Mouse (Mus musculus): ENCODE data around the gene Timp2. TPM values are rescaled to one million over a fixed set of nuclear protein-coding genes. Genes with fewer than 3 reads are reported as not detected.

Gene Timp2
- polyA plus RNA-seq, 1 experiment, result 23.6 TPM

DNA sequence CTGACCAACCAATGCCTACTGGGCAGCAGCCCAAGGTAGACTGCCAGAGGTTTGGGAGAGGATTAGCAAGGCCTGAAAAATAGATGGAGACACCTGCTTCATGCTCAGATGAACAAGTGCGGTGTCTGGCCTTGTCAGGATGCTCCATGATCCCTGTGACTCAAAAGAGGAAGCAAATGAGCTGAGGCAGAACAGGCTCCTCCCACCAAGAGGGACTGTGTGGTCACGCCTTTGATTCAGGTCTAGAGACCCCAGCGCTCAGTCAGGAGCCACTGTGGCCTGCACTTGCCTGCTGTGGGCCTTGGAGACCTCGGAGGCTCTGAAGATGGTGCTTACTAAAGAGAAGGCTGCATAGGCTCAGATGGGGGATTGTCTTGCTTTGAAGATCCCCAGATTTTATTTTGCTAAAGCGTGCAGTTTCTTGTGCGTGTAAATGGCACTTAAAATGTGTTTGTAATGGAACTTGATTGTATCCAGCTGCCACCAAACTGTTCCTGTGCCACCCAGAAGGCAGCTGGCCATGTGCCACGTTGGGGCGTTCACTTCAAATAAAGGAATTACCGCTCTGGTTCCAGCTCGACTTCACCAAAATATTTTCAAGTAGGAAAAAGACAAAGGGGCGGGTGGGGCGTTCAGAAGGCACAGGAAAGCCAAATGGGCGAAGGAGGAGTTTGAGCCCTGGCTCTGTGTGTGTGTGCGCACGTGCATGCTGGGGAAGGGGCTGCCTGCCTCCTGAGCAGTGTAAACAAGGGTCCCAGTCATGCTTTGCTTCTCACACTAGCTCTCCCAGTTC lies 101.2 kb downstream of the Timp2 start:
- H3K36me3 ChIP-seq (ENCODE audit: control insufficient read depth, insufficient read depth, low read length, poor library complexity, severe bottlenecking), result peaks cover 3% of the 10 kb centered on the region; the same call in 1 of the 2 replicates
- H3K27me3 ChIP-seq (ENCODE audit: control insufficient read depth, insufficient read depth, low read length, poor library complexity, severe bottlenecking), result no peaks in the 10 kb centered on the region
- no peak overlapping the region for H3K4me3 ChIP-seq (ENCODE audit: low read depth, low read length)
- H3K4me1 ChIP-seq (ENCODE audit: control insufficient read depth, insufficient read depth, low read length), result peaks cover 3% of the 10 kb centered on the region
- H3K9me3 ChIP-seq (replicated peaks; ENCODE audit: control insufficient read depth, insufficient read depth, low read length, poor library complexity, severe bottlenecking), result no peaks in the 10 kb centered on the region
- no peak overlapping the region for H3K27ac ChIP-seq (ENCODE audit: insufficient read depth, low read length)
- TF ChIP-seq EP300 (IDR thresholded peaks at IDR 0.05; ENCODE audit: insufficient read depth, low read depth, low read length) (no peak), CTCF (IDR thresholded peaks at IDR 0.05; ENCODE audit: low read depth, low read length) (no peak), POLR2A (IDR thresholded peaks at IDR 0.05; ENCODE audit: insufficient read depth, low read length) (no peak)
- H3K9ac ChIP-seq (ENCODE audit: low read depth, poor library complexity, severe bottlenecking), result no peak overlapping the region

DNA sequence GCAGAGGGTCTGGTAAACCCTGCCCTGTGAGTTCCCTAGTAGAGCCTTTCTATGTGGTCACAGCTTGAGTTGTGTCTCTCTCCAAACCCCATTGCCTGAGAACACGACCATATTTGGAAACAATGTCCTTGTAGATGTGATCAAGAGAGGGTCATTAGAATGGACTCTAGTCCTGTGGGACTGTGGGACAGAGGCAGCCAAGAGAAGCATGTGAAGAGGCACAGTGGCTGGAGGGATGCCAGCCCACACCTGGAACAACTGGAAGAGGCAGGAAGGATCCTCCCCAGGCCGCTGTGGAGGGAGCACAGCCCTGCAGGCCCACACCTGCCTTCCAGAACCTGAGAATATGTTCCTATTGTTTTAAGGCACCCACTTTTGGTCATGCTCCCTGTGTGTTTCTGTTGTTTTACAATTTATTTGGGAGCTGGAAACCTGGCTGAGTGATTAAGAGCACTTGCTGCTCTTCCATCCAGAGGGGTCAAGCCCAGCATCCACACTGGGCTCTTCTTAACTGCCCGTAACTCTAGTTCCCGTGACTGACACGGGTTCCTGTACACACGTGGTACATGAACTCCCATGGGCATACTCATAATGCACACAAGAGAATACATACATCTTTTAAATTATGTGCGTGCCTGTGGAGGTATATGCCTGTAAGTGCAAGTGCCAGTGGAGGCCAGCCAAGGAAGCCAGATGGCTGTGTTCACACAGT lies 101.9 kb downstream of the Timp2 start:
- TF ChIP-seq POLR2A (IDR thresholded peaks at IDR 0.05; ENCODE audit: insufficient read depth, low read length) (no peak), CTCF (IDR thresholded peaks at IDR 0.05; ENCODE audit: low read depth, low read length) (no peak), EP300 (IDR thresholded peaks at IDR 0.05; ENCODE audit: insufficient read depth, low read depth, low read length) (no peak)
- no peak overlapping the region for H3K4me3 ChIP-seq (ENCODE audit: low read depth, low read length)
- no peak overlapping the region for H3K27ac ChIP-seq (ENCODE audit: insufficient read depth, low read length)
- H3K27me3 ChIP-seq (ENCODE audit: control insufficient read depth, insufficient read depth, low read length, poor library complexity, severe bottlenecking), result no peaks in the 10 kb centered on the region
- H3K4me1 ChIP-seq (ENCODE audit: control insufficient read depth, insufficient read depth, low read length), result peaks cover 3% of the 10 kb centered on the region
- H3K36me3 ChIP-seq (ENCODE audit: control insufficient read depth, insufficient read depth, low read length, poor library complexity, severe bottlenecking), result no peaks in the 10 kb centered on the region
- H3K9me3 ChIP-seq (replicated peaks; ENCODE audit: control insufficient read depth, insufficient read depth, low read length, poor library complexity, severe bottlenecking), result no peaks in the 10 kb centered on the region
- H3K9ac ChIP-seq (ENCODE audit: low read depth, poor library complexity, severe bottlenecking), result no peak overlapping the region

Other genes starting within 250 kb of the Timp2 start
- 0.49 and 0.59 TPM in 2 replicates for gene Dnah17, start 225.1 kb downstream of the Timp2 start, polyA plus RNA-seq (2011; ENCODE audit: insufficient read depth, insufficient read length, low read depth, missing spikeins)
- 1.8 and 6.1 TPM in 2 replicates for gene Cyth1, start 107.1 kb downstream of the Timp2 start, polyA plus RNA-seq (2011; ENCODE audit: insufficient read depth, insufficient read length, low read depth, missing spikeins)
- gene Usp36, start 65.5 kb downstream of the Timp2 start, polyA plus RNA-seq (2011; ENCODE audit: insufficient read depth, insufficient read length, low read depth, missing spikeins), result 26.1 and 26.8 TPM in 2 replicates
- gene Cep295nl, start 13.2 kb downstream of the Timp2 start, polyA plus RNA-seq (2011; ENCODE audit: insufficient read depth, insufficient read length, low read depth, missing spikeins), result 0.41 and 0.64 TPM in 2 replicates
- 3.6 and 6.1 TPM in 2 replicates for gene Lgals3bp, start 46.4 kb upstream of the Timp2 start, polyA plus RNA-seq (2011; ENCODE audit: insufficient read depth, insufficient read length, low read depth, missing spikeins)
- gene Cant1, start 63.3 kb upstream of the Timp2 start, polyA plus RNA-seq (2011; ENCODE audit: insufficient read depth, insufficient read length, low read depth, missing spikeins), result 15.4 and 16.3 TPM in 2 replicates
- 2.1 and 2.4 TPM in 2 replicates for gene C1qtnf1, start 72.5 kb upstream of the Timp2 start, polyA plus RNA-seq (2011; ENCODE audit: insufficient read depth, insufficient read length, low read depth, missing spikeins)
- 4.9 and 7.8 TPM in 2 replicates for gene Engase, start 121.1 kb upstream of the Timp2 start, polyA plus RNA-seq (2011; ENCODE audit: insufficient read depth, insufficient read length, low read depth, missing spikeins)